Mouse (Mus musculus): ENCODE measurements around the gene Actg2.

DNA sequence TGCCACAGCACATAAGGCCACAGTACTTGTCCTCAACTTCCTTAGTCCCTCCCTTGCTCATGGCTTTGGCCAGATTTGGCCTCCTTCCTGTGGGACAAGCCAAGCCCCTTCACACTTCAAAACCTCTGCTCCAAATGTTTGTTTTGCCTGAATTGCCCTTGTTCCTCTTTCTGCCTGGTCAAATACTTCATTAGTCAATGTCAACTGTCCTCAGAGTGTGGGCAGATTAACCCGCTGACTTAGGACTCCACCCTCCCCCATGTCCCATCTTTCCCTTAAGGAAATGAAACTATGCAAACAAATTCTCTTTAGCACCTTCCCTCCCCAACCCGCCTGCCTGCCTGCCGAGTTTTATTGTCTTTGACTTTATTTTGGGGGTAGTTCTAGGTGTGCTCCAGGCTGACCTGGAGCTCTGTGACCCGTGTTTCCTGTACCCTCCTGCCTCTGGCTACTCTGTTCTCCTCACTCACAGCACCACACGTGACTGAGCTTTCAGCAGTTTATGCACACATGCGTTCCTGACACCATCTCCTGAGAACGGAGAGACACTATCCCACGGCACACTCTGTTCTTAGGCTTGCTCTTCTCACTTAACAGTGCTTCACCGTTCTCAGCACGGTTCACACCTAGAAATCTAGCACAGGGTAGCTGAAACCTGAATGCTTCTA lies 53.5 kb downstream of the Actg2 start:
- TF ChIP-seq GATA1 (IDR thresholded peaks at IDR 0.05; ENCODE audit: low read length): no peak
- TF ChIP-seq TAL1 (IDR thresholded peaks at IDR 0.05; ENCODE audit: low read length): no peak
